In the genomic region with DNA sequence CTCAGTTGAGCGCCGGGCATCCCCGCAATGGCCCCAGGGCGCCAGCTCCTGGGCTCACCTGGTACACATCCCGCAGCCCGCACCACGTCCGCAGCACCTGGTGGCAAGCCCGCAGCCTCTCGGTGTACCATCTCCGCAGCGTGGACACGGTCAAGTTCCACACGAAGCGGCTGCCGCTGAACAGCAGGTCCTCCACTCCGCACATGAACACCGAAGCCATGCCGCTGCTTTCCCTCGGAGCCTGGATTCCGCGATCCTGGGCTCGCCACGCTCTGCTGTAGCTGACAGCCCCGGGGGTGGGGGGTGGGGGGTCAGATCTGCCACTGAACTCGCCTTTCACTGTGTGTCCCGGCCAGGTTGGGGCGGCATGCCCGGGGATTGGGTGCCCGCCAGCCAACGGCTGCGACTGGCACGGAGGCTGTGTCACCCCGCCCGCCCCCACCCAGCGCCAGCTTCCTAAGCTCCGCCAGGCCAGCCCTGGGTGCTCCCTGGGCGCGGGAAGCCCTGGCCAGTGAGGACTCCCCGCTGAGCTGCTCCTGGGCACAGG, we compare ENCODE assay signal across 8 mouse cellular contexts.
DNase-seq lines count a peak whose midpoint lies in the region; ATAC-seq and TF ChIP-seq lines count a peak whose summit lies in the region.

No protein-coding gene starts in this region.

- under 1% methylated on average over 40 of the region's 40 CpGs for WGBS in forebrain, embryonic 15.5 days
- WGBS in liver, postnatal 0 days (ENCODE audit: insufficient replicate concordance): 1% methylated on average over 40 of the region's 40 CpGs
- 2% methylated on average over 34 of the region's 40 CpGs for WGBS in neural tube, embryonic 14.5 days

- H3K27ac ChIP-seq in forebrain, embryonic 15.5 days (replicated peaks): no peak overlapping the region
- H3K27ac ChIP-seq in liver, postnatal 0 days (ENCODE audit: low read depth): peak overlapping the region; percentile 51; the same call in 1 of the 2 replicates
- no peak overlapping the region for H3K27ac ChIP-seq in neural tube, embryonic 14.5 days (ENCODE audit: low read depth, low read length)

- H3K36me3 ChIP-seq in E14TG2a.4 (ENCODE audit: insufficient read depth, low read length): no peaks in the 10 kb centered on the region
- H3K36me3 ChIP-seq in forebrain, embryonic 15.5 days: no peaks in the 10 kb centered on the region
- no peaks in the 10 kb centered on the region for H3K36me3 ChIP-seq in liver, postnatal 0 days (replicated peaks; ENCODE audit: insufficient read depth, low read length)
- no peaks in the 10 kb centered on the region for H3K36me3 ChIP-seq in neural tube, embryonic 14.5 days (ENCODE audit: control insufficient read depth, insufficient read depth, low read length)

- no peak for TF ChIP-seq CTCF in E14TG2a.4 (conservative IDR thresholded peaks at IDR 0.05; ENCODE audit: low read length)
- no peak; the same call in 1 of the 2 replicates for TF ChIP-seq CTCF in liver, postnatal 0 days (IDR thresholded peaks at IDR 0.05; ENCODE audit: low read depth)

- peak; percentile 8 for DNase-seq in brain, embryonic 18.5 days (ENCODE audit: low read depth, low spot score)
- peak; percentile 52 for DNase-seq in heart, postnatal 25 days (ENCODE audit: low spot score)
- DNase-seq in layer of hippocampus, adult 11-12 months (ENCODE audit: low spot score): peak; percentile 82
- peak; percentile 61 for DNase-seq in liver, postnatal 0 days
- DNase-seq in urinary bladder, postnatal 36 days (ENCODE audit: low spot score in 2 of 2): peak; percentile 34 to 71

- no peaks in the 10 kb centered on the region for H3K9me3 ChIP-seq in E14TG2a.4 (ENCODE audit: low read length)
- H3K9me3 ChIP-seq in forebrain, embryonic 15.5 days: no peaks in the 10 kb centered on the region
- no peaks in the 10 kb centered on the region for H3K9me3 ChIP-seq in liver, postnatal 0 days (ENCODE audit: low read length)
- H3K9me3 ChIP-seq in neural tube, embryonic 14.5 days (ENCODE audit: control insufficient read depth, low read length): no peaks in the 10 kb centered on the region

- peaks cover 34% of the 10 kb centered on the region for H3K27me3 ChIP-seq in E14TG2a.4 (ENCODE audit: insufficient read depth, low read length)
- no peaks in the 10 kb centered on the region for H3K27me3 ChIP-seq in forebrain, embryonic 15.5 days
- peaks cover 23% of the 10 kb centered on the region for H3K27me3 ChIP-seq in liver, postnatal 0 days (ENCODE audit: insufficient read depth, low read length)
- no peaks in the 10 kb centered on the region for H3K27me3 ChIP-seq in neural tube, embryonic 14.5 days (ENCODE audit: control insufficient read depth, insufficient read depth, low read length)

- ATAC-seq in forebrain, embryonic 15.5 days (replicated peaks): peak; percentile 77
- ATAC-seq in liver, postnatal 0 days: peak; percentile 82
- ATAC-seq in neural tube, embryonic 14.5 days (ENCODE audit: low read depth): peak; percentile 84

- peaks cover 4% of the 10 kb centered on the region; the same call in 1 of the 2 replicates for H3K4me1 ChIP-seq in E14TG2a.4 (replicated peaks; ENCODE audit: low read depth, low read length)
- H3K4me1 ChIP-seq in forebrain, embryonic 15.5 days: peaks cover 32% of the 10 kb centered on the region
- H3K4me1 ChIP-seq in liver, postnatal 0 days (ENCODE audit: insufficient read depth): peaks cover 9% of the 10 kb centered on the region; the same call in 1 of the 2 replicates
- peaks cover 24% of the 10 kb centered on the region for H3K4me1 ChIP-seq in neural tube, embryonic 14.5 days (ENCODE audit: control insufficient read depth, insufficient read depth, low read length)

- intact Hi-C loops in heart, postnatal 25 days (cut with DNase I): loop anchor here (5.0 kb wide), 1 partner anchor 65 kb away; no protein-coding TSS in a partner anchor

- H3K4me2 ChIP-seq in forebrain, embryonic 15.5 days (replicated peaks): peak overlapping the region; percentile 97
- peak overlapping the region; percentile 81 for H3K4me2 ChIP-seq in liver, postnatal 0 days (ENCODE audit: low read depth, low read length)
- peak overlapping the region; percentile 98 for H3K4me2 ChIP-seq in neural tube, embryonic 14.5 days (ENCODE audit: low read depth, low read length)

- no peak for TF ChIP-seq EP300 in liver, postnatal 0 days (IDR thresholded peaks at IDR 0.05; ENCODE audit: low read depth)

- peak overlapping the region; percentile 52 for H3K9ac ChIP-seq in forebrain, embryonic 15.5 days (replicated peaks)
- peak overlapping the region; percentile 34 for H3K9ac ChIP-seq in liver, postnatal 0 days (replicated peaks)
- peak overlapping the region; percentile 63 for H3K9ac ChIP-seq in neural tube, embryonic 14.5 days (replicated peaks; ENCODE audit: low read depth, low read length)

- peak overlapping the region; percentile 76 for H3K4me3 ChIP-seq in E14TG2a.4 (replicated peaks; ENCODE audit: low read length)
- peak overlapping the region; percentile 48 for H3K4me3 ChIP-seq in forebrain, embryonic 15.5 days
- H3K4me3 ChIP-seq in liver, postnatal 0 days (ENCODE audit: low read depth, low read length): peak overlapping the region; percentile 49
- H3K4me3 ChIP-seq in neural tube, embryonic 14.5 days (ENCODE audit: low read depth, low read length): peak overlapping the region; percentile 41

Comparison
In these comparisons a context has a peak if more than half of its experiments do, and no peak if none do; other contexts are left out.
1. DNase-seq: peak in every context shown above with its lines; median percentile 82 in layer of hippocampus, adult 11-12 months; 61 in liver, postnatal 0 days; 52 in urinary bladder, postnatal 36 days; 52 in heart, postnatal 25 days; 8 in brain, embryonic 18.5 days.